Mouse (Mus musculus): Measurements from ENCODE around the gene Ankrd31. TPM values are rescaled to one million over a fixed set of nuclear protein-coding genes. Genes with fewer than 3 reads are reported as not detected.
A peak's percentile ranks its signal among the peaks of the same experiment; 100 is the strongest.
"Not testable (repeated sequence)": the region's sequence is repeated elsewhere in the genome, so short reads cannot be mapped to it uniquely, and the experiment has no call there.

Ankrd31 gene
- total RNA-seq (2014; fragmentation: Nextera tagmentation) (not detected in 2 replicates), total RNA-seq (2017) (not detected in 2 replicates)

GRCm38 (mm10) chr13:96748109-96748845, at the start of gene Ankrd31:
Gene Ankrd31 (plus strand): TSS chr13:96748272.
- ATAC-seq (replicated peaks; ENCODE audit: poor library complexity, severe bottlenecking) = no peak

- ATAC-seq (replicated peaks; ENCODE audit: poor library complexity, severe bottlenecking) = no peak
Observed at GRCm38 (mm10) chr13:96702567-96703278, 45.3 kb upstream of the Ankrd31 start.

GRCm38 (mm10) chr13:96709269-96710233, 38.5 kb upstream of the Ankrd31 start:
- no peak for ATAC-seq (replicated peaks; ENCODE audit: poor library complexity, severe bottlenecking)

GRCm38 (mm10) chr13:96716311-96716710, 31.8 kb upstream of the Ankrd31 start:
- ATAC-seq (replicated peaks; ENCODE audit: poor library complexity, severe bottlenecking) = no peak

- ATAC-seq (replicated peaks; ENCODE audit: poor library complexity, severe bottlenecking) = no peak
Observed at GRCm38 (mm10) chr13:96717821-96718220, 30.3 kb upstream of the Ankrd31 start.

GRCm38 (mm10) chr13:96720003-96720402, 28.1 kb upstream of the Ankrd31 start:
- no peak for ATAC-seq (replicated peaks; ENCODE audit: poor library complexity, severe bottlenecking)

- ATAC-seq (replicated peaks; ENCODE audit: poor library complexity, severe bottlenecking) = no peak
Observed at GRCm38 (mm10) chr13:96728289-96728688, 19.8 kb upstream of the Ankrd31 start.

GRCm38 (mm10) chr13:96729146-96729545, 18.9 kb upstream of the Ankrd31 start:
- no peak for ATAC-seq (replicated peaks; ENCODE audit: poor library complexity, severe bottlenecking)

- ATAC-seq (replicated peaks; ENCODE audit: poor library complexity, severe bottlenecking) = no peak
Observed at GRCm38 (mm10) chr13:96730116-96730515, 18.0 kb upstream of the Ankrd31 start.

GRCm38 (mm10) chr13:96735175-96735574, 12.9 kb upstream of the Ankrd31 start:
- no peak for ATAC-seq (replicated peaks; ENCODE audit: poor library complexity, severe bottlenecking)

GRCm38 (mm10) chr13:96740159-96740558, 7.9 kb upstream of the Ankrd31 start:
- ATAC-seq (replicated peaks; ENCODE audit: poor library complexity, severe bottlenecking) = no peak

- peak; percentile 97 for ATAC-seq (replicated peaks; ENCODE audit: poor library complexity, severe bottlenecking)
Observed at GRCm38 (mm10) chr13:96742871-96743270, 5.2 kb upstream of the Ankrd31 start.

- ATAC-seq (replicated peaks; ENCODE audit: poor library complexity, severe bottlenecking) = no peak
Observed at GRCm38 (mm10) chr13:96746055-96746454, 2.0 kb upstream of the Ankrd31 start.

- ATAC-seq (replicated peaks; ENCODE audit: poor library complexity, severe bottlenecking) = no peak
Observed at GRCm38 (mm10) chr13:96749859-96750258, 1.8 kb downstream of the Ankrd31 start.

GRCm38 (mm10) chr13:96760848-96761247, 12.8 kb downstream of the Ankrd31 start:
- no peak for ATAC-seq (replicated peaks; ENCODE audit: poor library complexity, severe bottlenecking)

GRCm38 (mm10) chr13:96786071-96786470, 38.0 kb downstream of the Ankrd31 start:
- not testable (repeated sequence) for ATAC-seq (replicated peaks; ENCODE audit: poor library complexity, severe bottlenecking)

GRCm38 (mm10) chr13:96793451-96793850, 45.4 kb downstream of the Ankrd31 start:
- no peak for ATAC-seq (replicated peaks; ENCODE audit: poor library complexity, severe bottlenecking)

- no peak for ATAC-seq (replicated peaks; ENCODE audit: poor library complexity, severe bottlenecking)
Observed at GRCm38 (mm10) chr13:96795301-96795700, 47.2 kb downstream of the Ankrd31 start.

GRCm38 (mm10) chr13:96797500-96797899, 49.4 kb downstream of the Ankrd31 start:
- ATAC-seq (replicated peaks; ENCODE audit: poor library complexity, severe bottlenecking) = no peak

GRCm38 (mm10) chr13:96849752-96850151, 101.7 kb downstream of the Ankrd31 start:
- ATAC-seq (replicated peaks; ENCODE audit: poor library complexity, severe bottlenecking) = no peak
